Mouse (Mus musculus) midbrain, embryonic 12.5 days (tissue): ENCODE results near the gene Pnkp. TPM values are rescaled to one million over a fixed set of nuclear protein-coding genes. Genes with fewer than 3 reads are reported as not detected.

Experiments used
- ATAC-seq: fragments of 200-750 bp; cut with Nextera tagmentation; 2 replicates; pipeline ENCODE4 v1.8.0; 2017; ENCODE audit warnings: low read depth, moderate TSS enrichment, moderate library complexity; ENCODE audit not compliant: low FRiP score
- H3K27ac ChIP-seq: fragments of 300-500 bp; sonication (generic); replicated peaks from 2 replicates; pipeline ENCODE4 v1.5.1; 2016; ENCODE audit warnings: mild to moderate bottlenecking
- H3K27me3 ChIP-seq: fragments of 300-500 bp; sonication (generic); 2 replicates; pipeline ENCODE4 v1.6.1; 2016; ENCODE audit warnings: mild to moderate bottlenecking
- H3K36me3 ChIP-seq: fragments of 300-500 bp; sonication (generic); 2 replicates; pipeline ENCODE4 v1.6.1; 2016
- H3K4me1 ChIP-seq: fragments of 300-500 bp; sonication (generic); 2 replicates; pipeline ENCODE4 v1.6.1; 2016
- H3K4me2 ChIP-seq: fragments of 300-500 bp; sonication (generic); replicated peaks from 2 replicates; pipeline ENCODE4 v1.6.1; 2016; ENCODE audit warnings: mild to moderate bottlenecking, moderate library complexity
- H3K4me3 ChIP-seq: fragments of 300-500 bp; sonication (generic); 2 replicates; pipeline ENCODE4 v1.5.1; 2016; ENCODE audit warnings: mild to moderate bottlenecking
- H3K9ac ChIP-seq: fragments of 300-500 bp; sonication (generic); replicated peaks from 2 replicates; pipeline ENCODE4 v1.6.1; 2016; ENCODE audit warnings: mild to moderate bottlenecking, moderate library complexity
- H3K9me3 ChIP-seq: fragments of 300-500 bp; sonication (generic); 2 replicates; pipeline ENCODE4 v1.6.1; 2016; ENCODE audit warnings: mild to moderate bottlenecking
- WGBS: fragments of 180-500 bp; shearing (Covaris S2); methylation state at CpG from one replicate; pipeline ENCODE4 v1.1.7; 2016; 5-methylcytosine and 5-hydroxymethylcytosine counted together
- microRNA counts: library from miRNA; unstranded; fragments of <30 nt; microRNA quantifications from one replicate; lab custom pipeline; 2017
- microRNA-seq: library from miRNA; unstranded; fragments of <30 nt; microRNA quantifications from one replicate; pipeline ENCODE4, GENCODE M21; 2017
- polyA plus RNA-seq: library from polyadenylated mRNA; unstranded; fragments of >200 nt; fragmentation: Nextera tagmentation; extraction: Ambion mirVana; gene quantifications from 2 replicates; pipeline ENCODE4 v1.2.1, GENCODE M21; 2016

Pnkp gene
- polyA plus RNA-seq, 1 experiment from 2014 or later, result 44.0 TPM

- 31% methylated on average over 19 of the region's 19 CpGs for WGBS
- H3K9ac ChIP-seq, result no peak overlapping the region
- no peaks in the 10 kb centered on the region for H3K9me3 ChIP-seq
- H3K4me1 ChIP-seq, result peaks cover 59% of the 10 kb centered on the region
- 0 out of 2 replicates have a peak overlapping the region, but pooled peaks have one; percentile 4 for H3K4me3 ChIP-seq
- ATAC-seq, result no peak
- peaks cover 39% of the 10 kb centered on the region for H3K36me3 ChIP-seq
- no peak overlapping the region for H3K27ac ChIP-seq
- no peaks in the 10 kb centered on the region for H3K27me3 ChIP-seq
- H3K4me2 ChIP-seq, result peak overlapping the region; percentile 17
Measured at GRCm38 (mm10) chr7:44898607-44899006, 41.7 kb downstream of the Pnkp start.

GRCm38 (mm10) chr7:44900632-44901031 lies 43.7 kb downstream of the Pnkp start:
- Histone ChIP-seq H3K27me3 (no peaks in the 10 kb centered on the region), H3K4me3 (no peak overlapping the region), H3K4me1 (peaks cover 43% of the 10 kb centered on the region), H3K9me3 (no peaks in the 10 kb centered on the region), H3K4me2 (no peak overlapping the region), H3K27ac (0 out of 2 replicates have a peak overlapping the region, but pooled peaks have one; percentile 27), H3K36me3 (peaks cover 60% of the 10 kb centered on the region), H3K9ac (no peak overlapping the region)
- 90% methylated on average over 11 of the region's 11 CpGs for WGBS
- ATAC-seq, result no peak

- peak overlapping the region; percentile 48 for H3K4me2 ChIP-seq
- peaks cover 41% of the 10 kb centered on the region for H3K4me1 ChIP-seq
- 12% methylated on average over 21 of the region's 21 CpGs for WGBS
- H3K27me3 ChIP-seq, result no peaks in the 10 kb centered on the region
- H3K9ac ChIP-seq, result peak overlapping the region; percentile 39
- H3K36me3 ChIP-seq, result peaks cover 66% of the 10 kb centered on the region
- peak overlapping the region; percentile 27; the same call in 1 of the 2 replicates for H3K27ac ChIP-seq
- H3K9me3 ChIP-seq, result no peaks in the 10 kb centered on the region
- peak overlapping the region; percentile 22 for H3K4me3 ChIP-seq
- peak; percentile 28; the same call in 1 of the 2 replicates for ATAC-seq
Measured at GRCm38 (mm10) chr7:44901230-44901722, 44.3 kb downstream of the Pnkp start.

GRCm38 (mm10) chr7:44905430-44905829 lies 48.5 kb downstream of the Pnkp start:
- H3K4me1 ChIP-seq, result peaks cover 14% of the 10 kb centered on the region
- WGBS, result 95% methylated on average over 20 of the region's 20 CpGs
- H3K9me3 ChIP-seq, result no peaks in the 10 kb centered on the region
- peaks cover 90% of the 10 kb centered on the region for H3K36me3 ChIP-seq
- H3K27ac ChIP-seq, result no peak overlapping the region
- no peak overlapping the region for H3K4me3 ChIP-seq
- H3K9ac ChIP-seq, result no peak overlapping the region
- H3K27me3 ChIP-seq, result no peaks in the 10 kb centered on the region
- no peak for ATAC-seq
- no peak overlapping the region for H3K4me2 ChIP-seq

- H3K4me1 ChIP-seq, result no peaks in the 10 kb centered on the region
- H3K4me2 ChIP-seq, result no peak overlapping the region
- H3K36me3 ChIP-seq, result peaks cover 100% of the 10 kb centered on the region
- no peak for ATAC-seq
- H3K27me3 ChIP-seq, result no peaks in the 10 kb centered on the region
- 93% methylated on average over 15 of the region's 15 CpGs for WGBS
- no peak overlapping the region for H3K9ac ChIP-seq
- H3K27ac ChIP-seq, result no peak overlapping the region
- no peaks in the 10 kb centered on the region for H3K9me3 ChIP-seq
- no peak overlapping the region for H3K4me3 ChIP-seq
Measured at GRCm38 (mm10) chr7:44908706-44909476, 52.0 kb downstream of the Pnkp start.

MicroRNAs within 50 kb of the gene (microRNA counts, 519-probe panel; counts per million panel counts)
- microRNA mmu-miR-707 (lab: Ali Mortazavi, UCI), result not detected

Small RNA genes lying within 50 kb of the gene (microRNA-seq; reads per million reads assigned to microRNA genes)
- not detected for gene Mir707

Other genes with a start within 250 kb of the Pnkp start
- gene Myh14, start 186.3 kb upstream of the Pnkp start, polyA plus RNA-seq, result 1.9 and 2.3 TPM in 2 replicates
- gene Izumo2, start 148.4 kb upstream of the Pnkp start, polyA plus RNA-seq, result not detected in 2 replicates
- 38.4 and 43.7 TPM in 2 replicates for gene Vrk3, start 108.7 kb upstream of the Pnkp start, polyA plus RNA-seq
- 2.9 and 3.5 TPM in 2 replicates for gene Zfp473, start 106.1 kb upstream of the Pnkp start, polyA plus RNA-seq
- 84.9 and 93.4 TPM in 2 replicates for gene Nup62, start 41.1 kb upstream of the Pnkp start, polyA plus RNA-seq
- 1.4 TPM in 2 replicates for gene Il4i1, start 40.8 kb upstream of the Pnkp start, polyA plus RNA-seq
- 5.6 and 6.3 TPM in 2 replicates for gene Atf5, start 40.5 kb upstream of the Pnkp start, polyA plus RNA-seq
- gene Akt1s1, start 8.1 kb upstream of the Pnkp start, polyA plus RNA-seq, result 92.0 and 99.2 TPM in 2 replicates
- gene Tbc1d17, start 8.1 kb upstream of the Pnkp start, polyA plus RNA-seq, result 97.5 and 101 TPM in 2 replicates
- 605 and 652 TPM in 2 replicates for gene Ptov1, start 12.6 kb downstream of the Pnkp start, polyA plus RNA-seq
- 177 and 180 TPM in 2 replicates for gene Med25, start 35.6 kb downstream of the Pnkp start, polyA plus RNA-seq
- gene Fuz, start 38.9 kb downstream of the Pnkp start, polyA plus RNA-seq, result 25.8 and 29.7 TPM in 2 replicates
- gene Ap2a1, start 72.4 kb downstream of the Pnkp start, polyA plus RNA-seq, result 91.0 and 92.9 TPM in 2 replicates
- 0.20 TPM in 1 of 2 replicates, not detected in the other for gene Tsks, start 86.1 kb downstream of the Pnkp start, polyA plus RNA-seq
- gene Cpt1c, start 117.7 kb downstream of the Pnkp start, polyA plus RNA-seq, result 40.6 and 43.7 TPM in 2 replicates
- 643 and 658 TPM in 2 replicates for gene Prmt1, start 129.4 kb downstream of the Pnkp start, polyA plus RNA-seq
- 66.7 and 70.6 TPM in 2 replicates for gene Irf3, start 140.5 kb downstream of the Pnkp start, polyA plus RNA-seq
- gene Bcl2l12, start 141.6 kb downstream of the Pnkp start, polyA plus RNA-seq, result 50.5 and 54.7 TPM in 2 replicates
- 48.1 and 52.4 TPM in 2 replicates for gene Scaf1, start 159.2 kb downstream of the Pnkp start, polyA plus RNA-seq
- gene Rras, start 160.8 kb downstream of the Pnkp start, polyA plus RNA-seq, result 15.6 and 17.3 TPM in 2 replicates
- gene Prr12, start 195.7 kb downstream of the Pnkp start, polyA plus RNA-seq, result 13.7 and 14.1 TPM in 2 replicates
- 53.6 and 54.6 TPM in 2 replicates for gene Nosip, start 205.3 kb downstream of the Pnkp start, polyA plus RNA-seq
- gene Prrg2, start 205.5 kb downstream of the Pnkp start, polyA plus RNA-seq, result 15.9 and 17.8 TPM in 2 replicates
- gene Rcn3, start 235.1 kb downstream of the Pnkp start, polyA plus RNA-seq, result 106 and 151 TPM in 2 replicates
- 17.3 and 25.9 TPM in 2 replicates for gene Fcgrt, start 246.7 kb downstream of the Pnkp start, polyA plus RNA-seq